Mouse (Mus musculus): ENCODE measurements at regions not wholly inside any gene's neighbourhood (a gene's known extent, or its start where the extent isn't known, plus 50 kb on each side); places are given as distances from the start of the nearest gene placed in this dataset.

- DNase-seq = no peak
- Histone ChIP-seq H3K79me2 (replicated peaks; ENCODE audit: control insufficient read depth, insufficient read depth, low read length) (no peaks in the 10 kb centered on the region), H3K36me3 (ENCODE audit: control insufficient read depth, insufficient read depth, low read length) (no peaks in the 10 kb centered on the region), H3K4me3 (no peak overlapping the region), H3K27me3 (ENCODE audit: control insufficient read depth, insufficient read depth, low read length) (no peaks in the 10 kb centered on the region), H3K9ac (ENCODE audit: low read depth, low read length) (no peak overlapping the region), H3K4me1 (ENCODE audit: control insufficient read depth, insufficient read depth, low read length) (peaks cover 4% of the 10 kb centered on the region), H3K27ac (no peak overlapping the region)
- TF ChIP-seq EP300 (IDR thresholded peaks at IDR 0.05; ENCODE audit: insufficient read depth, low read depth, low read length) (no peak), POLR2A (IDR thresholded peaks at IDR 0.05; ENCODE audit: insufficient read depth, low read depth, low read length) (no peak), CTCF (IDR thresholded peaks at IDR 0.05) (no peak)
- WGBS = 95% methylated on average over 3 of the region's 3 CpGs
- intact Hi-C loops (cut with DNase I) = no loop called here
Observed at GRCm38 (mm10) chr16:30757556-30757955, 158.0 kb downstream of the Fam43a start.

GRCm38 (mm10) chr16:30758041-30758440 lies 158.5 kb downstream of the Fam43a start:
- intact Hi-C loops (cut with DNase I) = no loop called here
- WGBS = 75% methylated on average over 6 of the region's 6 CpGs

GRCm38 (mm10) chr16:30759503-30759902 lies 160.0 kb downstream of the Fam43a start:
- no peak for DNase-seq
- WGBS = 97% methylated on average over 8 of the region's 8 CpGs
- H3K9ac ChIP-seq (ENCODE audit: low read depth, low read length) = no peak overlapping the region
- H3K27ac ChIP-seq = no peak overlapping the region
- TF ChIP-seq EP300 (IDR thresholded peaks at IDR 0.05; ENCODE audit: insufficient read depth, low read depth, low read length) = no peak
- TF ChIP-seq CTCF (IDR thresholded peaks at IDR 0.05) = no peak
- no peak for TF ChIP-seq POLR2A (IDR thresholded peaks at IDR 0.05; ENCODE audit: insufficient read depth, low read depth, low read length)
- no peaks in the 10 kb centered on the region for H3K36me3 ChIP-seq (ENCODE audit: control insufficient read depth, insufficient read depth, low read length)
- no peaks in the 10 kb centered on the region for H3K79me2 ChIP-seq (replicated peaks; ENCODE audit: control insufficient read depth, insufficient read depth, low read length)
- no peaks in the 10 kb centered on the region for H3K27me3 ChIP-seq (ENCODE audit: control insufficient read depth, insufficient read depth, low read length)
- peaks cover 4% of the 10 kb centered on the region for H3K4me1 ChIP-seq (ENCODE audit: control insufficient read depth, insufficient read depth, low read length)
- intact Hi-C loops (cut with DNase I) = no loop called here
- no peak overlapping the region for H3K4me3 ChIP-seq

More at GRCm38 (mm10) chr16:30758041-30758440, 158.5 kb downstream of the Fam43a start:
- DNase-seq = no peak
- TF ChIP-seq POLR2A (IDR thresholded peaks at IDR 0.05; ENCODE audit: insufficient read depth, low read depth, low read length) (no peak), EP300 (IDR thresholded peaks at IDR 0.05; ENCODE audit: insufficient read depth, low read depth, low read length) (no peak)
- Histone ChIP-seq H3K36me3 (ENCODE audit: control insufficient read depth, insufficient read depth, low read length) (no peaks in the 10 kb centered on the region), H3K27ac (no peak overlapping the region), H3K4me1 (ENCODE audit: control insufficient read depth, insufficient read depth, low read length) (peaks cover 4% of the 10 kb centered on the region), H3K9ac (ENCODE audit: low read depth, low read length) (no peak overlapping the region), H3K27me3 (ENCODE audit: control insufficient read depth, insufficient read depth, low read length) (no peaks in the 10 kb centered on the region), H3K79me2 (replicated peaks; ENCODE audit: control insufficient read depth, insufficient read depth, low read length) (no peaks in the 10 kb centered on the region), H3K4me3 (no peak overlapping the region)

- TF ChIP-seq EP300 (IDR thresholded peaks at IDR 0.05; ENCODE audit: insufficient read depth, low read depth, low read length) (no peak), CTCF (IDR thresholded peaks at IDR 0.05) (no peak), POLR2A (IDR thresholded peaks at IDR 0.05; ENCODE audit: insufficient read depth, low read depth, low read length) (no peak)
- 74% methylated on average over 8 of the region's 8 CpGs for WGBS
- Histone ChIP-seq H3K27me3 (ENCODE audit: control insufficient read depth, insufficient read depth, low read length) (no peaks in the 10 kb centered on the region), H3K4me3 (no peak overlapping the region), H3K79me2 (replicated peaks; ENCODE audit: control insufficient read depth, insufficient read depth, low read length) (no peaks in the 10 kb centered on the region), H3K27ac (no peak overlapping the region), H3K4me1 (ENCODE audit: control insufficient read depth, insufficient read depth, low read length) (peaks cover 4% of the 10 kb centered on the region), H3K36me3 (ENCODE audit: control insufficient read depth, insufficient read depth, low read length) (no peaks in the 10 kb centered on the region), H3K9ac (ENCODE audit: low read depth, low read length) (no peak overlapping the region)
- intact Hi-C loops (cut with DNase I) = no loop called here
- no peak for DNase-seq
Observed at GRCm38 (mm10) chr16:30761201-30761710, 161.7 kb downstream of the Fam43a start.

- no peaks in the 10 kb centered on the region for H3K79me2 ChIP-seq (replicated peaks; ENCODE audit: control insufficient read depth, insufficient read depth, low read length)
- H3K4me1 ChIP-seq (ENCODE audit: control insufficient read depth, insufficient read depth, low read length) = peaks cover under 1% of the 10 kb centered on the region; the same call in 1 of the 2 replicates
- H3K9ac ChIP-seq (ENCODE audit: low read depth, low read length) = no peak overlapping the region
- no peaks in the 10 kb centered on the region for H3K27me3 ChIP-seq (ENCODE audit: control insufficient read depth, insufficient read depth, low read length)
- H3K27ac ChIP-seq = no peak overlapping the region
- no peak overlapping the region for H3K4me3 ChIP-seq
- TF ChIP-seq CTCF (IDR thresholded peaks at IDR 0.05) (no peak), EP300 (IDR thresholded peaks at IDR 0.05; ENCODE audit: insufficient read depth, low read depth, low read length) (no peak)
- WGBS = 89% methylated on average over 14 of the region's 14 CpGs
- DNase-seq = no peak
- intact Hi-C loops (cut with DNase I) = no loop called here
- H3K36me3 ChIP-seq (ENCODE audit: control insufficient read depth, insufficient read depth, low read length) = no peaks in the 10 kb centered on the region
Observed at GRCm38 (mm10) chr16:30762898-30763595, 163.5 kb downstream of the Fam43a start.

GRCm38 (mm10) chr16:30765591-30765990 lies 166.1 kb downstream of the Fam43a start:
- Histone ChIP-seq H3K27ac (no peak overlapping the region), H3K4me1 (ENCODE audit: control insufficient read depth, insufficient read depth, low read length) (peaks cover 8% of the 10 kb centered on the region), H3K27me3 (ENCODE audit: control insufficient read depth, insufficient read depth, low read length) (no peaks in the 10 kb centered on the region), H3K9ac (ENCODE audit: low read depth, low read length) (no peak overlapping the region), H3K79me2 (replicated peaks; ENCODE audit: control insufficient read depth, insufficient read depth, low read length) (no peaks in the 10 kb centered on the region), H3K36me3 (ENCODE audit: control insufficient read depth, insufficient read depth, low read length) (no peaks in the 10 kb centered on the region), H3K4me3 (no peak overlapping the region)
- WGBS = 85% methylated on average over 4 of the region's 4 CpGs
- TF ChIP-seq EP300 (IDR thresholded peaks at IDR 0.05; ENCODE audit: insufficient read depth, low read depth, low read length) = no peak
- no peak for TF ChIP-seq POLR2A (IDR thresholded peaks at IDR 0.05; ENCODE audit: insufficient read depth, low read depth, low read length)
- no peak for TF ChIP-seq CTCF (IDR thresholded peaks at IDR 0.05)
- intact Hi-C loops (cut with DNase I) = no loop called here
- no peak for DNase-seq
